Mouse (Mus musculus) liver, embryonic 14.5 days (tissue): ENCODE data around the gene Napsa. TPM values are rescaled to one million over a fixed set of nuclear protein-coding genes. Genes with fewer than 3 reads are reported as not detected.

ENCODE experiments used
- ATAC-seq: fragments of 200-750 bp; cut with Nextera tagmentation; 2 replicates; pipeline ENCODE4 v1.8.0; 2017; ENCODE audit warnings: moderate number of reproducible peaks, mild to moderate bottlenecking, moderate library complexity; ENCODE audit not compliant: insufficient read depth
- DNase-seq, 3 experiments: peaks; one replicate each; pipeline ENCODE4 v3.0.0-alpha.2; 2012 to 2013; ENCODE audit warnings: low read depth in 3 of 3, low spot score in 3 of 3
- H3K27ac ChIP-seq: fragments of 300-500 bp; sonication (generic); 2 replicates; pipeline ENCODE4 v1.5.1; 2014; ENCODE audit warnings: moderate library complexity, mild to moderate bottlenecking, control low read depth, inconsistent platforms
- H3K27me3 ChIP-seq: fragments of 300-500 bp; sonication (generic); 2 replicates; pipeline ENCODE4 v1.6.1; 2014; ENCODE audit warnings: mild to moderate bottlenecking, low read length, moderate library complexity; ENCODE audit not compliant: control insufficient read depth, insufficient read depth
- H3K36me3 ChIP-seq: fragments of 300-500 bp; sonication (generic); replicated peaks from 2 replicates; pipeline ENCODE4 v1.6.1; 2014; ENCODE audit warnings: low read depth; ENCODE audit not compliant: control insufficient read depth, insufficient read depth
- H3K4me1 ChIP-seq, 2 experiments: fragments of 200-500 bp in 1 of 2; fragments of 300-500 bp in 1 of 2; sonication (generic) in 1 of 2; replicated peaks; 2 replicates each; pipeline ENCODE4 v1.6.1; 2012 to 2014; ENCODE audit warnings: antibody characterized with exemption in 1 of 2, inconsistent platforms in 1 of 2, low read length in 1 of 2; ENCODE audit not compliant: control insufficient read depth in 2 of 2, insufficient read depth in 2 of 2
- H3K4me2 ChIP-seq: fragments of 300-500 bp; sonication (generic); 2 replicates; pipeline ENCODE4 v1.6.1; 2014; ENCODE audit warnings: low read depth, mild to moderate bottlenecking, control low read depth, moderate library complexity
- H3K4me3 ChIP-seq, 2 experiments: fragments of 200-500 bp in 1 of 2; fragments of 300-500 bp in 1 of 2; sonication (generic) in 1 of 2; 2 replicates each; pipeline ENCODE4 v1.5.1; 2012 to 2014; ENCODE audit warnings: low read depth in 2 of 2, low read length in 2 of 2, mild to moderate bottlenecking in 2 of 2, control low read depth in 1 of 2, inconsistent platforms in 1 of 2, moderate library complexity in 1 of 2; ENCODE audit not compliant: insufficient read depth in 1 of 2
- H3K9ac ChIP-seq: fragments of 300-500 bp; sonication (generic); replicated peaks from 2 replicates; pipeline ENCODE4 v1.6.1; 2014; ENCODE audit warnings: mild to moderate bottlenecking, control low read depth, moderate library complexity
- H3K9me3 ChIP-seq: fragments of 300-500 bp; sonication (generic); 2 replicates; pipeline ENCODE4 v1.6.1; 2016; ENCODE audit warnings: low read length, mixed read lengths; ENCODE audit not compliant: control insufficient read depth
- CTCF ChIP-seq: IDR thresholded peaks from 2 replicates; pipeline ENCODE4 v1.5.1; 2016; ENCODE audit warnings: antibody characterized with exemption, low read depth, control low read depth
- EP300 ChIP-seq: IDR thresholded peaks from 2 replicates; pipeline ENCODE4 v1.6.1; 2016; ENCODE audit warnings: antibody characterized with exemption, low read depth
- WGBS: fragments of 180-500 bp; shearing (Covaris S2); extraction: QIAGEN DNeasy Blood & Tissue Kit; methylation state at CpG from one replicate; pipeline ENCODE4 v1.1.7; 2014; ENCODE audit not compliant: insufficient replicate concordance; 5-methylcytosine and 5-hydroxymethylcytosine counted together
- polyA plus RNA-seq, 2 experiments: library from polyadenylated mRNA; depleted of rRNA in 1 of 2; stranded (reverse) in 1 of 2; unstranded in 1 of 2; fragments of >200 nt; fragmentation: Nextera tagmentation in 1 of 2; extraction: Ambion mirVana in 1 of 2; gene quantifications; 2 replicates each; pipeline versions ENCODE4 v1.2.1 to v1.2.3; 2012 to 2014

The Napsa gene
- polyA plus RNA-seq, 2 experiments: 5.8 to 8.6 TPM

DNA sequence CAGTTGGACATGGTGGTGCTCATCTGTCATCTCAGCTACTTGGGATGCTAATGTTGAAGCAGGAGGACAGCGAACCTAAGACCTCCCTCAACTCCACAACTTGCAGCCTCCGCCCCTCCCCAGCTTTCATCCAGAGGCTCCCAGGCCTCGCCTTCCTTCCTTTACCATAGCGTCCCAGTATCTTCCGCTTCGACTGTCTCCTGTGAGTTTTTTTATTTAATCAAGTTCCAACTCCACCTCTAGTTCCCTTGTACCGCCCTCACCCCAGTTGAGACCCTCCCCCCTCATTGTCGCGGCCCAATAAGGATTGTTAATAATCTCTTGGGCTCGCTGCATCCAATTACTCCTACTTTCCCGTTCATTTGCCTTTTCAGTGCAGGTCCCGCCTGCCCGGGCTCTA lies 17.8 kb downstream of the Napsa start:
- no peak for DNase-seq

DNA sequence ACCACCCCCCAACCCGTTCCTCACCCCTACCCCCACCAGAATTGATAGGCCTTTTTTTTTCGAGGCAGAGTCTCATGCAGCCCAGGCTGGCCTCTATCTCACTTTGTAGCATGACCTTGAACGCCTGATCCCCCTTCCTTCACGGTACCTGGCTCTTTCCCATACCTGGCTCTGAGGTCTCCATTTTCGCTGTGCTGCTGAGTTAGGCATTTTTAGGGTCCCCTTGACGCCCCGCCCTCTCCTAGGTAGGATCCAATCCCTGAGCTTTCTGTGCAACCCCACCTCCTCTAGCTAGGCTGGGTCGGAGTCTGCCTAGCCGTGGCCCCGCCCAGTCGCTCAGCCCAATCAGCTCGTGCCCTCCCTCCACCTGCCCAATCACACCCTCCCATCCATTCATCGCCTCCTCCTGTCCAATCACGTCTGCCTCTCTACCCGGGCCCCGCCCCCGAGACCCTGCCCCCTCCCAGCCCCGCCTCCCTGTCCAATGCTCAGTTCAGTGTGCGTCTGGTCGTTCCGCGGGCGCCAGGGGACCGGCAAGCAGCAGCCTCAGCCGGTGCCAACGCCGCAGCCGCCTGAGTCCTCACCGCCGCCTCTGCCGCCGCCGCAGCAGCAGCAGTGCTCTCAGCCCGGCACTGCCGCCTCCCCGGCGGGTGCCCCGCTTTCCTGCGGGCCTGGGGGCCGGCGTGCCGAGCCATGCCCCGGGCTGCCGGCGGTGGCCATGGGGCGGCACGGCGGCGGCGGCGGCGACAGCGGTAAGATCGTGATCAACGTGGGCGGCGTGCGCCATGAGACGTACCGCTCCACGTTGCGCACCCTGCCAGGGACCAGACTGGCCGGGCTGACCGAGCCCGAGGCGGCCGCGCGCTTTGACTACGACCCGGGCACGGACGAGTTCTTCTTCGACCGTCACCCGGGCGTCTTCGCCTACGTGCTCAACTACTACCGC lies 18.5 kb downstream of the Napsa start, which contains the start of gene Kcnc3:
Gene Kcnc3, plus strand, starts transcription at position 263 of the 946 bp plus-strand sequence.
- 1% methylated on average over 80 of the region's 80 CpGs for WGBS
- Histone ChIP-seq H3K9me3 (no peaks in the 10 kb centered on the region), H3K4me2 (peak within 1 kb of the TSS; percentile 63), H3K36me3 (no peaks in the 10 kb centered on the region), H3K4me1 (peaks cover 0 to 1% of the 10 kb centered on the region in 2 experiments; a peak in 1 of 4 replicates), H3K27me3 (peaks cover 80% of the 10 kb centered on the region), H3K27ac (no peak within 1 kb of the TSS), H3K4me3 (peak within 1 kb of the TSS; percentile 10 to 45; a peak in 3 of 4 replicates), H3K9ac (no peak within 1 kb of the TSS)
- TF ChIP-seq CTCF: no peak
- TF ChIP-seq EP300: no peak
- ATAC-seq: peak; percentile 91
- DNase-seq: peak; percentile 54 to 66 (median 63)

More for the DNA sequence above, 17.8 kb downstream of the Napsa start:
- peak overlapping the region; percentile 14; the same call in 1 of the 2 replicates for H3K4me2 ChIP-seq
- TF ChIP-seq CTCF (no peak), EP300 (no peak)
- WGBS: 4% methylated on average over 13 of the region's 13 CpGs
- H3K27me3 ChIP-seq: peaks cover 87% of the 10 kb centered on the region
- ATAC-seq: no peak
- no peak overlapping the region for H3K9ac ChIP-seq
- H3K9me3 ChIP-seq: no peaks in the 10 kb centered on the region
- H3K36me3 ChIP-seq: no peaks in the 10 kb centered on the region
- no peak overlapping the region for H3K4me3 ChIP-seq
- H3K27ac ChIP-seq: no peak overlapping the region
- H3K4me1 ChIP-seq: peaks cover 0 to 1% of the 10 kb centered on the region in 2 experiments; a peak in 1 of 4 replicates

DNA sequence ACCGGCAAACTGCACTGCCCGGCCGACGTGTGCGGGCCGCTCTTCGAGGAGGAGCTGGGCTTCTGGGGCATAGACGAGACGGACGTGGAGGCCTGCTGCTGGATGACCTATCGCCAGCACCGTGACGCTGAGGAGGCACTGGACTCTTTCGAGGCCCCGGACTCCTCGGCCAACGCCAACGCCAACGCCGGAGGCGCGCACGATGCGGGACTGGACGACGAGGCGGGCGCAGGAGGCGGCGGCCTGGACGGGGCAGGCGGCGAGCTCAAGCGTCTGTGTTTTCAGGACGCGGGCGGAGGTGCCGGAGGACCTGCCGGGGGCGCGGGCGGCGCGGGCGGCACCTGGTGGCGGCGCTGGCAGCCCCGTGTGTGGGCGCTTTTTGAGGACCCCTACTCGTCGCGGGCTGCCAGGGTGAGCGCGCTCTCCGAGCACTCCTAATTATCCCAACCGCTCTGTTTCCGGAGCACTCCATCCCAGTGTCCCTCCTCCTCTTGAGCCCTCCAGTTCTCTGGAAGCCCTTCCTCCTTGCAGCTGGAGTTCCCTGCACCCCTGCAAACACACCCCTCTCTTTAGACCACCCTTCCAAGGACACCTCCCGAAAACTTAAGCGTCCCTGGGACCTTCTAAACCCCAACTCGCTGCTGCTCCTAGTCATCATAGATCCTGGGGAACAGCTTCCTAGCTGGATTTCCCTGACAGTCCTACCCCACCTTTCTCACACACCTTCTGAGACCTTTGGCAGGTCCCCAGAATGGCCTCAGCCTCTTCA lies 19.4 kb downstream of the Napsa start:
- peak overlapping the region in 1 of 2 experiments; percentile 45; a peak in 2 of 4 replicates for H3K4me3 ChIP-seq
- peaks cover 72% of the 10 kb centered on the region for H3K27me3 ChIP-seq
- no peak for DNase-seq

DNA sequence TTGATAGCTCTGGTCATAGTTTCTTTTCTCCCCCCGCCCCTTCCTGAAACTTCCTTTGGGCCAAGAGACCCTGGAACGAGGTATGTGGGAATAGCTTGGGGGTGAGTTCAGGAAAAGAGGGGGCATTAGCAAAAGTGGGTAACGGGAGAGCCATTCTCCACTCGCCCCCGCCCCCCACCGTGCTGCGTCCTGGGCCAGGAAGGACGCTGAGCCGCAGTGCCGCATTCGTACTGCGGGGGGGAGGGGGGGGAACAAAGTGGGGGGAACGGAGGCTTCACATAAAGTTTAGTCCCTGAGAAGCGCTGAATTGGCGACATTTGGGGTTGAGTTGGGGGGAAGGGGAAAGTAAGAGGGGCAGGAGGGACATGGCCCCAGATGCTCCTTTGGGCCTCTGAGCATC lies 20.9 kb downstream of the Napsa start:
- Histone ChIP-seq H3K4me1 (peaks cover 0 to 1% of the 10 kb centered on the region in 2 experiments; a peak in 1 of 4 replicates), H3K36me3 (no peaks in the 10 kb centered on the region), H3K27ac (no peak overlapping the region), H3K9me3 (no peaks in the 10 kb centered on the region), H3K4me3 (no peak overlapping the region), H3K4me2 (no peak overlapping the region), H3K27me3 (peaks cover 57% of the 10 kb centered on the region), H3K9ac (no peak overlapping the region)
- TF ChIP-seq EP300: no peak
- TF ChIP-seq CTCF: no peak
- ATAC-seq (no peak), DNase-seq (no peak)
- 4% methylated on average over 15 of the region's 15 CpGs for WGBS

More for the DNA sequence above, 19.4 kb downstream of the Napsa start:
- 1% methylated on average over 52 of the region's 60 CpGs for WGBS
- TF ChIP-seq EP300: no peak
- TF ChIP-seq CTCF: no peak
- no peak for ATAC-seq
- no peaks in the 10 kb centered on the region for H3K9me3 ChIP-seq
- no peak overlapping the region for H3K27ac ChIP-seq
- peak overlapping the region; percentile 63 for H3K4me2 ChIP-seq
- H3K9ac ChIP-seq: no peak overlapping the region
- H3K4me1 ChIP-seq: peaks cover 0 to 1% of the 10 kb centered on the region in 2 experiments; a peak in 1 of 4 replicates
- H3K36me3 ChIP-seq: no peaks in the 10 kb centered on the region
